Mouse (Mus musculus): ENCODE results near the gene Pnpla7.

Pnpla7 gene

DNA sequence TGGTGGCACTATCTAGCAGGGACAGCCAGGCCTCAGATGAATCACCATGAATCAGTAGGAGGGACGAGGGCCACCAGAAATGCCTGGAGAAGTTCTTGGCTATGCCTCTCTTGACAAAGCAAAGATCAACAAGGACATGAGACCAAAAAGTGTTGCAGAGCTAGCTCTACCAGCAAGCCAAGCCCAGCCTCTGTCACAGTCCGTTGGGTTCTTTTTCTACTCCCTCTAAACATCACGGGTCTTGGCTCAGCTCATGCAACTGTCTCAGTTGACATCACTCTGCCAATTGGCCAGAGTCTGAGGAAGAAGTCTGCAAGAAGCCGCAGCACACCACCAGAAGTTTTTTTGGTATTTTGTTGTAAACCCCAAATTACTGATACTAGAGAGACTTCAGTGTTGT, 99.7 kb downstream of the Pnpla7 start:
- peak; percentile 70 to 89 for DNase-seq

DNA sequence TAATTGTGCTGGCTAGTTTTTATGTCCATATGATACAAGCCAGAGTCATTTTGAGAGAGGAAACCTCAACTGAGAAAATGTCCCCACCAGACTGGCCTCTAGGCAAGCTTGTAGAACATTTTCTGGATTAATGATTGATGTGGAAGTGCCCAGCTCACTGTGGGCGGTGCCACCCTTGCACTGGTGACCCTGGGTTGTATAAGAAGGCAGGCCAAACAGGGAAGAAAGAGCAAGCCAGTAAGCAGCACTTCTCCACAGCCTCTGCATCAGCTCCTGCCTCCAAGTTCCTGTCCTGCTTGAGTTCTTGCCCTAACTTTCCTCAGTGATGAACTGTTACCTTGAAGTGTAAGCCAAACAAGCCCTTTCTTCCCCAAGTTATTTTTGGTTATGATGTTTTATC, 103.1 kb downstream of the Pnpla7 start:
- DNase-seq: peak; percentile 77 to 89

DNA sequence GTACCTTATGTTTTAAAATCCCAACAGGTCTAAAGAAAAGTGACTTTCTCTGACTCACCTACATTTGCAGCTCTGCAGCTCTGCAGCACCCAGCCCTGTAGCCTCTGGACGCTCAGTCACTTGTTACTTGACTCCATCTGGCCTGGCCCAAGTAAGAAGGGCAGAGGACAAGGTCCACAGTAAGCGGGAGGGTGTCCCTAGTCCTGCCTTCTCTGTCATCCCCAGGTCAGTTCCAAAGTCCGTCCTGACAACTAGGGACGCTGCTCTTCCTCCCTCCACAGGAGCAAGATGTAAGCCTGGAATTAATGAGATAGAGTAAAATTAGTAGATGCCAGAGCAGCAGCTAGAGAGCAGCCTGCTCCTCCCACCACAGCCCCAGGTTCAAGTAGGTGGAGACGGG, 104.2 kb downstream of the Pnpla7 start, which contains the start of gene Entpd8:
TSS of gene Entpd8 (plus strand) at position 229 of the 400 bp plus-strand sequence.
- peak; percentile 74 to 91 for DNase-seq

- no peak for DNase-seq
Measured at GRCm38 (mm10) chr2:25083697-25084096, 107.9 kb downstream of the Pnpla7 start.

GRCm38 (mm10) chr2:25085571-25085970, 109.7 kb downstream of the Pnpla7 start:
- no peak for DNase-seq

GRCm38 (mm10) chr2:25087842-25088241, 112.0 kb downstream of the Pnpla7 start:
- DNase-seq: peak in 1 of 2 experiments; percentile 53

DNA sequence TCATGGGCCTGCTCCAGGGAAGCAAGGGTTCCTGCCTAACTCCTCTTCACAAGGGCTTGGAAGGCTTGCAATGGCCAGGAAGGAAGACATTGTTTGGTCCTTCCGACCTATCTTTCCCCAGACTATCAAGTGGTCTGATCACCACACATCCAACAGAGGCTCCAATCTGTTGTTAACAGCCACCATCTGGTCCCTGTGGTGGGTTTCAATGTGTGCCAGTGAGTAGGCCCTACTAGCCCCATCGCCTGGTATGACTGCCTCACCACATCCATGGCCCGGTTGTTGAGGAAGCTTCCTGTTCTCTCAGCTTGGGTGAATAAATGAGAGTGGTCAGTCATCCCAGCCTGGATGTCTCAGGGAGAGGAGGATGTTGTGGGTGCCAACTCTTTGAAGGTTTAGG, 112.8 kb downstream of the Pnpla7 start:
- DNase-seq: no peak

- no peak for DNase-seq
Measured at GRCm38 (mm10) chr2:25094785-25095108, 118.9 kb downstream of the Pnpla7 start.

GRCm38 (mm10) chr2:25095109-25095850, 119.4 kb downstream of the Pnpla7 start, which contains the start of gene Noxa1:
Gene Noxa1, minus strand, starts transcription at chr2:25095149.
- no peak for DNase-seq

DNA sequence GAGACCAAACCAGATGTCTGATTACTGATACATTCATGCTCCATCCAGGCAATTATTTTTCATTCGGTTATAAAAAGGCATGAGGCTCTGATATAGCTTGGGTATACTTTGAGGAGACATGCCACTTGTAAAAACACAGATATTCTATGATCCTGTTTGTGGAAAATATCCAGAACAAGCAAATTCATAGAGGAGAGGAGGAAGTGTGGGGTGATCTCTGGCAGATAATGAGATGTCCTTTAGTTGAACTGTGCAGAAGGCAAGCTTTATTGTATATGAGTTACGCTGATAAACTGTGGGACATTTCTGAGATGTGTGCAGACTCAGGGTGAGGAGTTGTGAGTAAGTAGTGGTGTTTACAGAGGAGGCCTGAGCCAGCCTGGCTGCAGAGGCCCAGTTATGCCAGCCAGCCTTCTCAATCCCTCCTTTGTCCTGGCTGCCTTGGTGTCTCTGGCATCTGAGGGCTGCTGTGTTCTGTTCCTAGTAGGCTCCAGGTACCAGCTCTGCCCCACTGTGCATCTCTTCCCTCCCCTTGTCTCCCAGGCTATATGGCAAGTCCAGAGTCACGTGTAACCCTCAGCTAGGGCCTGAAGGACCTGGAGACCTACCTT, 122.3 kb downstream of the Pnpla7 start:
- DNase-seq: no peak

- DNase-seq: peak; percentile 47 to 52
Measured at GRCm38 (mm10) chr2:25098956-25099355, 123.1 kb downstream of the Pnpla7 start.

- no peak for DNase-seq
Measured at GRCm38 (mm10) chr2:25099703-25100102, 123.9 kb downstream of the Pnpla7 start.
